Mouse (Mus musculus): ENCODE data around the gene Sec23b. TPM values are rescaled to one million over a fixed set of nuclear protein-coding genes. Genes with fewer than 3 reads are reported as not detected.
A peak's percentile ranks its signal among the peaks of the same experiment; 100 is the strongest.

The Sec23b gene
- total and polyA plus RNA-seq, 3 experiments = 95.4 to 103 (median 98.5) TPM

DNA sequence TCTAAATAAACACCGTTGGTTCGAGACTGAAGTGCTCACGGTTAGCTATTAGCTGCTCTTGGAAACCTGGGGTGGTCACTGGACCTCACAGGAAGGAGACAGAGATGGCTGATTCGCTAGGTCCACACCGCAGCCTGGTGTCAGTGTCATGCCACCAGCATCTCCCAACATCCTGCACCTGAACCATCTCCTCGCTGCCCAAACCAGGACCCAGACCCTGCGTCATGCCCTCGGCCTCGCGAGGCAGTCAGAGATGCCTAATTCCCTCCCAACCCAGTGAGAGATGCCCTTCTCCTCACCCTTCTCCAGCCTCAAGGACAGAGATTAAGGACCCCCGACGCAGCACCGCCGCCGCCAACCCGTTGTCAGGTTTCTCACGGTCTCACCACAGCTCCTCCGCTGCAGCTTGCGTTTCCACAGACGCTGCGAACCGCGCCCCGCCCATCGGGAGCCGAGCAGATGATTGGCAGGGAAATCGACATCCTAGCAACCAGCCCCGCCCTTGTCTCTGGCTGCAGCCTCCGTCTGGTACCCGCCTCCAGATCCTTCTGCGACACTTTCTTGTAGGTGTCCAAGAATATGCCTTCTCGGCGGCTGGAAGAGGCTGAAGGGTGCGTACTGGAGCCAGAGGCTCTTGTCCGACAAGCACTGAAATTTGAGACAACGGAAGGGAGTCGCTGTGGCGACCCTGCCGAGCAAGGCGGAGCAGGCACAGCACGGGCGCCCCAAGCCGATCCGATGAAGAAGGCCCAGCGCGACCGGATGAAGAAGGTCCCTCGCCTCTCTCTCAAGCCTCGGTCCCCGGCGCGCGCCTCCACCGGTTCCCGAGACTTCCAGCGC, 28.8 kb upstream of the Sec23b start, which contains the start of the genes Dzank1 and Polr3f (continued):
- no peak; the same call in 1 of the 2 replicates for TF ChIP-seq GABPA (IDR thresholded peaks at IDR 0.05; ENCODE audit: insufficient replicate concordance, low read depth, low read length)
- TF ChIP-seq MAX (IDR thresholded peaks at IDR 0.05; ENCODE audit: low read length) = peak; percentile 100
- TF ChIP-seq JUN (IDR thresholded peaks at IDR 0.05; ENCODE audit: insufficient read depth, low read depth, low read length) = no peak
- TF ChIP-seq POLR2AphosphoS2 (IDR thresholded peaks at IDR 0.05; ENCODE audit: low read depth, low read length) = no peak
- no peak for TF ChIP-seq MAFK (IDR thresholded peaks at IDR 0.05; ENCODE audit: insufficient replicate concordance, low read length)
- TF ChIP-seq RCOR1 (conservative IDR thresholded peaks at IDR 0.05; ENCODE audit: low read depth, low read length) = no peak
- no peak for TF ChIP-seq ZMIZ1 (IDR thresholded peaks at IDR 0.05; ENCODE audit: low read depth, low read length)
- TF ChIP-seq POLR2A (IDR thresholded peaks at IDR 0.05; ENCODE audit: low read depth, low read length) = peak; percentile 78
- no peak for TF ChIP-seq EP300 (IDR thresholded peaks at IDR 0.05; ENCODE audit: low read length)

DNA sequence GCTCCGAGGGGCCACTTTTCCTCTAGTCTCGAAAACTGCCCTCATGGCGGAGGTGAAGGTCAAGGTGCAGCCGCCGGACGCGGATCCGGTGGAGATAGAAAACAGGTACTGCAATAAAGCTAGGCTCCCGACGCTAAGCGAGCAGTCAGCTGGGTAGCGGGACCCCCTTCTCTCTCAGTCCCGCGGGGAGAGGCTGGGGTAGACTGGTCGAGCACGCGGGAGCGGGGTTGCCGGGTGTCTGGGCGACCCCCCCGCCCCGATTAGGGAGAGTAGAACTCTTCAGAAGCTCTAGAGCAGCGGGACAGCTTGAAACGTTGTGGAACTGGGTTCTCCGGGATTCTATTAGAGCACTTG, 28.2 kb upstream of the Sec23b start:
- peak overlapping the region; percentile 94 for H3K4me2 ChIP-seq (ENCODE audit: insufficient read depth, low read depth, poor library complexity, severe bottlenecking)
- H3K9ac ChIP-seq (ENCODE audit: insufficient read depth, low read depth) = peak overlapping the region; percentile 95
- H3K9me3 ChIP-seq (replicated peaks; ENCODE audit: low read length) = no peaks in the 10 kb centered on the region
- peaks cover 3 to 34% of the 10 kb centered on the region in 2 experiments for H3K36me3 ChIP-seq (replicated peaks in 1 of 2; ENCODE audit: control insufficient read depth in 1 of 2, insufficient read depth in 1 of 2, low read length in 1 of 2)
- peaks cover 5 to 21% of the 10 kb centered on the region in 2 experiments for H3K4me1 ChIP-seq (ENCODE audit: control insufficient read depth in 1 of 2, insufficient read depth in 2 of 2)
- H3K79me2 ChIP-seq (replicated peaks; ENCODE audit: control insufficient read depth, extremely low read depth, insufficient read depth, poor library complexity, severe bottlenecking) = peaks cover 15% of the 10 kb centered on the region
- H3K4me3 ChIP-seq (replicated peaks in 1 of 3; ENCODE audit: low read depth in 2 of 3, low read length in 2 of 3, poor library complexity in 1 of 3) = peak overlapping the region; percentile 90 to 98 (median 93)
- dilution Hi-C loops (cut with MboI; ENCODE audit: extremely low pct_ligation_motif_present, extremely low pct_unique_long_range_greater_than_20kb, low sequenced_read_pairs) (no loop called here), in situ Hi-C loops (cut with MboI; ENCODE audit: low pct_ligation_motif_present, low pct_unique_long_range_greater_than_20kb, low sequenced_read_pairs) (no loop called here)
- DNase-seq (ENCODE audit: extremely low read depth) = no peak
- peaks cover 22% of the 10 kb centered on the region for H3K27me3 ChIP-seq (replicated peaks)
- H3K27ac ChIP-seq (ENCODE audit: insufficient read depth, low read depth) = no peak overlapping the region
- TF ChIP-seq UBTF (IDR thresholded peaks at IDR 0.05; ENCODE audit: low read depth, low read length) (no peak), TBP (conservative IDR thresholded peaks at IDR 0.05; ENCODE audit: low read depth, low read length) (no peak), HCFC1 (IDR thresholded peaks at IDR 0.05; ENCODE audit: low read depth, low read length) (no peak), POLR2AphosphoS2 (IDR thresholded peaks at IDR 0.05; ENCODE audit: low read depth, low read length) (no peak), POLR2A (IDR thresholded peaks at IDR 0.05; ENCODE audit: low read depth, low read length) (no peak), USF1 (IDR thresholded peaks at IDR 0.05; ENCODE audit: low read depth, low read length) (no peak), GABPA (IDR thresholded peaks at IDR 0.05; ENCODE audit: insufficient replicate concordance, low read depth, low read length) (no peak), TCF12 (IDR thresholded peaks at IDR 0.05; ENCODE audit: low read depth, low read length) (no peak), SMC3 (IDR thresholded peaks at IDR 0.05; ENCODE audit: low read depth, low read length) (no peak), MEF2A (IDR thresholded peaks at IDR 0.05; ENCODE audit: borderline replicate concordance, low read depth, low read length) (no peak), MYC (IDR thresholded peaks at IDR 0.05; ENCODE audit: low read depth, low read length) (no peak), ELF1 (IDR thresholded peaks at IDR 0.05; ENCODE audit: low read depth, low read length) (no peak), ETS1 (conservative IDR thresholded peaks at IDR 0.05; ENCODE audit: low read depth, low read length) (no peak), CHD1 (IDR thresholded peaks at IDR 0.05; ENCODE audit: low read depth, low read length) (no peak), USF2 (conservative IDR thresholded peaks at IDR 0.05; ENCODE audit: low read depth, low read length) (no peak)

All from CH12.LX (cell line).